Mouse (Mus musculus): ENCODE measurements at regions not wholly inside any gene's neighbourhood (a gene's known extent, or its start where the extent isn't known, plus 50 kb on each side); places are given as distances from the start of the nearest gene placed in this dataset.

DNA sequence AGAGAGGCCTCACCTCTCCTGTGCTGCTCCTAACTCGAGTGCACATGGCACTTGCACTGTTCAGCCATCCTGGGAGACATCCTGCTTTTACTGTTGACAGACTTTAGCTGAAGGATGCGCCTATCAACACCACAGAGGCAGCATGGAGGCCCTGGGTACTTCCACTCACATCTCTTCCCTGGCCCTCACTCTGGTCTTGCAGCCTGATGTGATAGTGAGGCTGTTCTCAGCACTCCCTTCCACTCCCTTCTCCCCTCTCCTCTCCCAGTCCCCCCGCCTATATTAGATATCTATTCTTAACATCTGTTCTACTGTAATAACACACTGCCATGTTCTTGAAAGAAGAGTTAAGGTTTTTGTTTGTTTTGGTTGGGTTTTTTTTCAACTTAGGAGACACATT is 50.2 kb upstream of the Bod1 start:
- DNase-seq (ENCODE audit: low spot score in 2 of 2) = no peak

DNA sequence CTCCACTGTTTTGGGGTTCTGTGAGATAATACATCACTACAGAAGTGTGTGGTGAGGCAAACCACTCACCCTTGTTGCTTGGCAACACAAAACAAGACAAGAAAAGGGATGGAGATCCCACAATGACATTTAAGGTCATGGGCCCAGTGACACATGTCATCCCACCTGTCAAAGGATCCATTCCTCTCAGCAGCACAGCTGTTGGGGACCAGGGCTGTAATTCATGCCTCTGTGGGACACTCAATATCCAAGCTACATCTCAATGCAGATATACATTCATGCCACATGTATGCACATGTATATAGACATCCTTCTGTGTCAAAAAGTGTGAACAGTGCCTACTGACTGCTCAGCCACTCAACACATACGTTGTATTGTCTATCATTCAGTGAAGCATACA is 52.8 kb upstream of the Bod1 start:
- DNase-seq (ENCODE audit: low spot score in 2 of 2) = no peak

DNA sequence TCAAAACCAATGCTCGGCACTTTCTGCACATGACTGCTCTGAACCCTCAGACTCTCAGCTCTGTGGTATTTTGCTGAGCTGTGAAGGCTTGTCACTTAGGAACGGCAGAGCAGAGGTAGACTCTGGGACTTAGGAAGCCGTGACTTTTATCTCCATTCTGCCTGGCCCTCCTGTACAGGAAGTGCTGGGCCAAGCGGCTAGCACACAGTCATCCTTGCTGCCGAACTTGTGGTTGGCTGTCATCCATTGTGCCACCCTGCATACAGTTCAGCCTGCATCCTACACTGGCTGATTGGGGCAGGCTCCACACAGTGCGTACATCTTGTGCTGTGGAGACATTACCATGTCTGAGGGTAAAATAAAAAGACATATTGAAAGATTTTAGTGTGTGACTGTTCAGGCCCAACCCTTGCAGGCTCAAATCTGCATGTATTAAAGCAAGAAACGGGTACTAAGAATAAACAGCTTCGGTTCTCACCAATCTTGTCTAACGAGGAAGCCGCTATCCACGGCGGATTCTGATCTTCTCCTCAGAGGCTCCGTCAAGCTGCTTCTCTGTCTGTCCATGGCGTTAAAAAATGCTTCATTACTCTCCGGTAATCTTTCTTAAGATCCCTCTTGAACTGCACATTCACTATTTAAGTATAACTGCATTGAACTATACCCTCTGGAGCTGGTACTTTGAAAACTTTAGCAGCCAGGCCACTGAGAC is 54.4 kb upstream of the Bod1 start:
- no peak for DNase-seq (ENCODE audit: low spot score in 2 of 2)

DNA sequence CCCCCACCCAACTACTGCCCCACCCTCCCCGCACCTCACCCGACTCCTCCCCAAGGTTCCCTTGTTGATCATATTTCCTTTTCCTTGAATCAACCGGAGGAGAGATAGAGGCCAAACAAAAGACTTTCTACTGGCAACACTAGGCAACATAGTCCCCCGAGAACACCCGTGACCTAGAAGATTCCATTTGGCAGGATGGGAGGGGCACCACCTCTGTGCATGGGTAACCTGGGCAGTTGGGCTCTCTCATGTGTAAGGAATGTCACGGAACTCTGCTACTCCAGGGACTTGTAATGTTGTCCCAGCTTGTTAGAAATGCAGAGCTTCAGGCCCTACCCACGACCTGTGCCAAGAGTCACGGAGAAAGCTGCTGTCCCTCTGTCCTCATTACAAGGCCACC is 55.6 kb upstream of the Bod1 start:
- no peak for DNase-seq (ENCODE audit: low spot score in 2 of 2)

DNA sequence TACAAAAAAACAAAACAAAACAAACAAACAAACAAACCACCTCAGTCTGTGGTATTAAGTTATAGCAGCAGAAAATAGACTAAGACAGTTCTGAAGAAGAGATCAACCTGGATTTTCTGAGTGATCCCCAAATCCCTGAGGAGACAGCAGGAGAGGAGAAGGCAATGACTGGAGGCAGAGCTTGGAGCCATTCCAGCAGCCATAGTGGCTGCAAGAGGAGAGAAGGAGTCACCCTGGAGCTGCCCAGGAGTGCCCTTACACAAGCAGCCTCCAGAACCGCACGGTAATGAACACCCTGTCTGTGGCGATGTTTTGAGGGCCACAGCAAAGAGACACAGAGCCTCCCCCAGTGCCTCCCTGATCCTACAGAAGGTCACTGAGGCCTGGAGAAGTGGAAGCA is 58.0 kb upstream of the Bod1 start:
- DNase-seq (ENCODE audit: low spot score in 2 of 2) = no peak

DNA sequence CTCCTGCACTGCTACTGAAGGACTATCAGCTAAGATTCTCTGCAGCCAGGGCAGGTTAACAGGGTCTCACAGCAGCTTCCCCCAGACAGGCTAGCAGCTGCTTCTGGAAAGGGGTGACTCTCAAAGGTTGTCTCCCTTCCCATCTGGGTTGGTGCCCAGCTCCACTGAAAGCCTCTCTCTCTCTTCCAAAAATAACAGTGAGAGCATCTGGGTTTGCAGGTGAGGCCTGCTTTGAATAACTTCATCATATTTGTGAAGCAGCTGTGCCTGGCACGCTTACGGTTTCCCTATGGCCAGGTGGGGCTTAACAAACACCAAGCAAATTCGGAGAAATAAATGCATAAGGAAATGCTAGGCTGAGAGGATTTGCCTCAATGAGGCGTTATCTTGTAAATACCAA is 58.5 kb upstream of the Bod1 start:
- no peak for DNase-seq (ENCODE audit: low spot score in 2 of 2)

DNA sequence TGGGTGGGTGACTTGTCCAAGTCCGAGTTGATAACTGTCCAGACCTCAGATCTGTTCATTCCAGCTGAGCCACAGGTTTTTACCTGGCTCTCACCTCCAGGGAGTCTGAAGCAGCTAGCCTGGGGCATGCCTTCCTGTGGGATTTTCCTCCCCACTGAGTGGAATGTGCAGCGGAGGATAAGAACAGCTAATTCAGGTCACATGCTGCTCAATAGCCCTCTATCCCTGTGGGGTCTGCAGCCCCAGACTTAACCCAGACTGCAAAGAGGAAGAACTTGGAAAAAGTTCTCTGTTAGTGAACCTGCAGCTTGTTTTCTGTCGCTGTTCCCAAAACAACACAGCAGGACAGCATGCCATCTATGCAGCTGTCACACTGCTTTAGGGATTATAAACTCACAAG is 59.0 kb upstream of the Bod1 start:
- DNase-seq (ENCODE audit: low spot score in 2 of 2) = no peak

DNA sequence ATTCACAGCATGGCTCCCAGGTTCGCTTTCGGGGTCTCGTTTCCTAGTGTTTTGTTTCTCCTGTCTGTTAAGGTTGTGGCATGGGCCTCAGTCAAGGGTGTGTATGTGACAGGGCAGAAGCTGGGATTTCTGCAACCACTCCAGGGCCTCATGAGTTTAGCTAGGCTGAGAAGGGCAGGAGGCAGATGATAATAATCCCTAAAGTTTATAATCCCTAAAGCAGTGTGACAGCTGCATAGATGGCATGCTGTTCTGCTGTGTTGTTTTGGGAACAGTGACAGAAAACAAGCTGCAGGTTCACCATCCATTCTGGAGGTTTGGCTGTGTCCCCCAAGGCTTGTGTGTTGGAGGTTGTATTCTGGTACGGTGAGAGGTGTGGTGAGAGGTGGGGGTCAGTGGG is 59.8 kb upstream of the Bod1 start:
- no peak for DNase-seq (ENCODE audit: low spot score in 2 of 2)

DNA sequence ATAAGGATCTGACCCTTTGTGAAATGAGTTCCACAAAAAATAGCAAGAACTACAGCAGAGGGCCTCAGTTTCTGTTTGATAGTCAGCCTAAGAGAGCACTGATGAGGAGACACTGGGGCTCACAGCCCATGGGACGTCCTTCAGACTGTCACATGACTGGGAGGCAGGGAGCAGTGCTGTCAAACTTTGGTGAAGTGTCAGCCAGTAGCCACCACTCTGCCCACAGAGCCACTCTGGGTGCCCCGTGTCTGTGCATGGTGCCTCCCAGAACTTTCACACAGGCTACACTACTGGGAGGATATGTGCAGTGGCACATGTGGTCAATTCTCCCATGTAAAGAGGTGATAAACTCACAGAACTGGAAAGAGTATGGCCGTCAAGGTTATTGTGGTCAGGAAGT is 60.7 kb upstream of the Bod1 start:
- no peak for DNase-seq (ENCODE audit: low spot score in 2 of 2)

DNA sequence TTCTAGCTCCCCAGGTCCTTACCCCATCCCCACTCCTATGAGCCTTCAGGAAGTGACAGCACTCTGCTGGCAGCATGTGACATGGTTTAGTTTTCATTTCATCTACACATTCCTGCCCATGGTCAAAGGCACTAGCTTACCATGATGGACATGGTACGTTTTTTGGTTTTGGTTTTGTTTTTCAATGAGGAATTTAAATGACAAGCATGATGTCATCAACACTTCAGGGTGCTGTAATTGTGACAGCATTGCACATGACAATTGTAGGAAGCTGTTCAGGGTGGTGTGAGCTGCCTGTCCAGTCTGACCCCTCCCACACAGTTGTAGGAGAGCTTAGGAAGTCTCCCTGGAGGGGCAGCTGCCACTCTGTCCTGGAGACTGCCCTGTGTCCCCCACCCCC is 61.3 kb upstream of the Bod1 start:
- no peak for DNase-seq (ENCODE audit: low spot score in 2 of 2)

DNA sequence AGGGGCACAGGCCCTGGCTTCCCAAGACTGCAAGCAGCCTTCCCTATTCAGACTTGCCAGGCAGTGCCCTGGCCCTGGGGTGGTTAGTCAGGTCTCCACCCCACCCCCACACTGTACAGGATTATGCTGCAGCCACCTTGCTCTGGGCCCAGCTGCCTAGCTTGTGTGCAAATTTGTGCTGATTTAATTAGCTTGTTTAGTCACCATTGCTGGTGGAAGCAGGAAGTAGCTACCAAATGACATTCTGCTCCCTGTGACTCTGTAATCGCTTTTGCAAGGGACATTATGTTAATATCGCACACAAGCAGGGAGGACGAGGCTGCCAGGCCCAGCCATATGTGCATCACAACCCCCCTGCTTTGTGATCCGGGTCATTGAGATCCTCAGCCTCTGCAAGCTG is 62.4 kb upstream of the Bod1 start:
- no peak for DNase-seq (ENCODE audit: low spot score in 2 of 2)

DNA sequence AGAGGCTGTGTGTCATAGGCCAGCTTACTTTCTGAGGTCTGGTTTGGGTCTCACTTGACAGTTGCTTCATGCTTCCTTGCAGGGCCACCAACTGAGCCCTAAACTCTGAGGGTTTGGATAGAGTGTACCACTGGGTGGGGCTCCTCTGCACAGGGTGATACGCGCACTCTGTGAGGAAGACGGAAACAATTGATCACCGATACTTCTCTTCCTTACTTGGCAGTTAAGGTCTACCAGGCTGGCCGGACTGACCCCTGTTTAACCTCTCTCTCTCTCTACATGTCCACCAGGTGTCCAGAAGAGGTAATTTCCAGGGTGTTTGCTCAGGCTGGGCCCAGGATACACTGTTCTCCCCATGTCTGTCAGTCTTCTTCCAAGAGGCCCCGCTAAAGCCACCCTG is 63.6 kb upstream of the Bod1 start:
- no peak for DNase-seq (ENCODE audit: low spot score in 2 of 2)

DNA sequence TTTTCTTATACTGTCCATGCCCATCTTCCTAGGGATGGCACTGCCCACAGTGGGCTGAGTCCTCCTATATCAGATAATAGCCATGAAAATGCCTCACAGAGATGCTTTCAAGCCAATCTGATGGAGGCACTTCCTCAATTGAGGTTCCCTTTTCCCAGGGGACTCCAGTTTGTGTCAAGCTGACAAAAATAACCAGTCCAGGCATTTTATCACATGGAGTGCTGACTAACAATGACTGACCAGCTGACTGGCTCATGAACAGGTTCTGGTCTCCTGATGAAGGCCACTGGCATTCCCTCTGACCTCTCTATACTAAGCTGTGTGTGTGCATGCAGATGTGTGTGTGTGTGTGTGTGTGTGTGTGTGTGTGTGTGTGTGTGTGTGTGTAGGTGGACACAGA is 64.4 kb upstream of the Bod1 start:
- no peak for DNase-seq (ENCODE audit: low spot score in 2 of 2)

DNA sequence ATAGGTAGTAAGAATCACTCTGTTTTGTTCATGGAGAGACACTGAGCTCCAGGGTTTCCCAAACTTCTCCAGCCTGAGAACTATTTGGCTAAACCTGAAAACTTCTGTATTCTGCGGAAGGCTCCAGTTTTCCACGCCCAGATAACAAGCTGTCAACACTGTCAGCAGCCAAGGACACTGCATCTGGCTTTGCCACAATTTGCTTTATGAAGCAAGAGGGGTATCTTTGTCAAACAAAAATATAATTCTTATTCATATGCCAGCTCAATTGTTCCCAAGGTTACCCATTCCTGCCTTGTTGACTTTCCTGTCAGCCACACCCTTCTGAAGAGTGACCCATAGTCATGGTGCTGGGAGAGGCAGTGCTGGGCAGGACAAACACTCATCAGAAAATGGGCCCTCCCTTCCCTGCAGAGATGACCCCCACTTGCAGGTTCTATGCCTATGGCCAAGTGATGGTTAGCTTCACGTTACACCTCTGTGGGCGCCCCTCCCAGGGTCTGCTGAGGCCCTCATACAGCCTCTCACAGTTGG is 64.9 kb upstream of the Bod1 start:
- no peak for DNase-seq (ENCODE audit: low spot score in 2 of 2)

DNA sequence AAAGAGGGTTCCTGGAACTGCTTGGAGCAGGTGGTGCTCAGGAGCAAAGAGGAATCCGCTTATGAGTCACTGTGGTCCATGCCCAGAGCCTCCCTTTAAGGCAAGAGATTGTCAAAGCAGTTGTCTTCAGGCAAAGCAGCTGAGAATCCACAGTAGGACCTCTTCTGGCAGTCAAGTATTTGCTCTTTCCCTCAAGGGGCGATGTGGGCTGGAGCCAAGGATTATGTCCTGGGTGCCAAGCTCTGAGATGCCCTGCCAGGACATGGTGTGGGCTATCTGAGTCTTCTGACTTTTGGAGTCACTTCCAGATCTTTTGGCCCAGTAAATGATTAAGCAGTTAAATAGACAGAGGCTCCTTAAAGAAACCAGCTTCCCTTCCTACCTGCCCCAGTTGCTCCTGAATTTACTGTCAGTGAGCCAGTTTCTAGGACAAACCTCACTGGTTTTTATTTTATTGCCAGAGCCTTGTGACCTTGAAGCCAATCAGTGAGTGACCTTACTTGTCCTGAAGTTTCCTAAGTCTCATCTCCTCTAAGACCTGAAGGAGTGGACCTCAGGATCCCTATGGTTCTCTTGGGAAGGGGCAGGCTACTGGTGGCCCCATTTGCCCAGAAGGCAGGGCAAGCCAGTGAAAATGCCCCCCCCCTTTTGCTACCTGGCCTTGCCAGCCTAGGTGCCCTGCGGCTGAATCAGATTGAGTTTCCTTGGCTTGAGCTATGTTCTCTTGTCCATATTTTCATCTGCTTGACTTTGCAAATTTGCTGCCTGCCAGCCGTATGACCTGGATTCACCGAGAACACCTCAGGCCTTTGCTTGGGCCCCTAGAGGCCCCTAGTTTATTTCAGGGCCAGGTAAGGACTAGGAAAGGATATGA is 66.7 kb upstream of the Bod1 start:
- DNase-seq (ENCODE audit: low spot score in 2 of 2) = no peak

DNA sequence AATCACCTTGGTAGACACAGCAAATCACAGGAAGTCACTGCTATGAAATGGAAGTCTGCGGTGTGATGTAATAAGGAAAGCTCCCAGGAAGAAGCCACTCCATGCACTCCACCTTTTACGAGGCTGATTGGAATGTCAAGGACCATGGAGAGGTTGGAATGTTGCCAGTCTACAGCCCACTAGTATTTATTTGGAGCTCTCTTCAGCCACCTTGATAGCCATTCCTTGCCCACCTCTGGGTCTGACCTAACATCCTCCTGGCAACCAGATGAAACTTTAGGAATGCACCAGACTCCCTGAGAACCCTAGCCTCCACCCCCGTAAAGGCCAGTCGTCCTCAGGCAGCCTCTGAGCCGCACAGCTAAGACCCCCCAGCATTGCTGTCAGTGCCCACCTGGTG is 68.7 kb upstream of the Bod1 start:
- no peak for DNase-seq (ENCODE audit: low spot score in 2 of 2)

DNA sequence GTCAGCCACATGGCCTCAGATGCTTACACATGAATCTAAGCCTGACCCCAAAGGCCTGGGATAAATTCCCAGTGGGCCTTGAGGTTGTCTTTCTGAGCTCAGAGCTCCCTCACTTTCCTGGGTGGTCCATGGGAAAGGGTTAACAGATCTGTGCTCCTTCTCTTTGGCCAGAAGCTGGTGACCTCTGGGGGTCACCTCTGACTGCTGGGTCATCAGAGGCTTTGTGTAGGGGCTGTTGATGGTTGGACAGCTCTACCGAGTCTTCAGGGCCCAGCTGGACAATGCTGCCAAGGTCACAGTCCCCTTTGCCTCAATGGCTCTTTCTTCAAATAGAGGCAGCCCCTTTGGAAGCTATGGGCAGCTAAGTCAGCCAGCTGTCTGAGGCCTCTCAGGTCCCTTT is 70.5 kb upstream of the Bod1 start:
- DNase-seq (ENCODE audit: low spot score in 2 of 2) = no peak

DNA sequence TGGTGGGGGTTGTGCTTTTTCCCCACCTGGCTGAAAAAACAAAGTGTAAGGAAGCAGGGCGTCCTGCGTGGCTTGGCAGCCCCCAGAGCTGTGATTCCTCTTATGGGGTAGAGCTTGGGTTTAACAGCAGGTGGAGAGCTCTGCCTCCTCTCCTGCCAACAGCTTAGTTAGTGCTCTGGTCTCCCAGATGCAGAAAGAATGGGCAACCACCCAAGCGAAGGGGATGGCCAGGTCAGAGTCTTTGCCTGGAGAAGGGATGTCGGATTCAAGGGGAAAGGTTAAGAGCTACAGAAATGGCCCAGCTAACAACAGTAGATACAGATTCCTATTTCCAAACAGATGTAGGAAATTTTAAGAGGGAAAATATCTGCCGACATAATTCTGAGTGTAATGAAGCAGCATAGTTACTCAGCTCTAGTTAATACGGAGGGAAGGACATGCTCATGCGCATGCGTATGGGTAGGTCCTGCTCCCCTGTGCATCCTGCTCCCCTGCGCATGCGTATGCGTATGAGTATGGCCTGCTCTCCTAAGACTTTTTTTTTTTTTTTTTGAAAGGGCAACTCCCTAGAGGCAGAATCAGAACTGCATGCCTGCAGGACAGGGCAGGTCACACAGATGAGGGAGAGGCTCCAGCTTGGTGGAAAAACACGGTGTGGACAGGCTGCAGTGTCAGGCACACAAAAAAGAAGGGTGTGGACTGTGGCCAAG is 72.5 kb upstream of the Bod1 start:
- no peak for DNase-seq (ENCODE audit: low spot score in 2 of 2)

DNA sequence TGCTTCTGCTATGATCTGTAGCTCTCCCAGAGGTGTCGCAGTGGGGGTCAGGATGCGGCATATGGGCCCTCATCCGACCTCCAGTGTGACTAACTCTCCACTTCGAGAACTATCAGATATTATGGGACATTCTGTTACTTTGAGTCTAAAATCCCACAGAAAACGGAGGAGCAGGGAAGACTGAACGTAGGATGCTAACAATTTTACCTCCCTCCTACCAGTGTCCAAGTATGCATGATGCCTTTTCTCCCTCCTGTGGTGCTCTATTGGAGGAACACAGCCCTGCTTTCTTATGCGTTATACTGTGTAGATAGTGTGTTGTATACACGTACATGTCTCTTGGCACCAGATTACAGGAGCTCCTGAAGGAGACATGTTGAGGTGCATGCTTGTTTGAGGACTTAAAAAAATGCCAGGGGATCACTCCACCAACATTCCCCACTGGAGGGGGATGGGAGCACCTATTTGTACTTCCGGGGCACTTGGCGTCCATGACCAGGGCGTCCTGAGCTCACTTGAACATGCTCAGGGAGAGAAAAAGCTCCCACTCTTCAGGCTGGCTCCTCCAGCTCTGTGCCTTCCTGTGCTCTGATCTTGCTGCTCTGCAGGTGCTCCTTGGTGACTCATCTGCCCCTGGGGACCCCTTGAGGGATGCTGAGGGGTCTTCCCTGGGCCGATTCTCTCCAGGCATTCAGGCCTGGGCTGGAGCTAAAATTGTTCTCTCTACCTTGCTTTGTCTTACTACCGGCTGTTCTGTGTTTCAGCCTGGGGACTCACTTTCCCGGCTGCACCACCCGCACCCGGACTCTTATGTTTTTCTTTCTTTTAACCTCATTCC is 73.6 kb upstream of the Bod1 start:
- DNase-seq (ENCODE audit: low spot score in 2 of 2) = no peak

DNA sequence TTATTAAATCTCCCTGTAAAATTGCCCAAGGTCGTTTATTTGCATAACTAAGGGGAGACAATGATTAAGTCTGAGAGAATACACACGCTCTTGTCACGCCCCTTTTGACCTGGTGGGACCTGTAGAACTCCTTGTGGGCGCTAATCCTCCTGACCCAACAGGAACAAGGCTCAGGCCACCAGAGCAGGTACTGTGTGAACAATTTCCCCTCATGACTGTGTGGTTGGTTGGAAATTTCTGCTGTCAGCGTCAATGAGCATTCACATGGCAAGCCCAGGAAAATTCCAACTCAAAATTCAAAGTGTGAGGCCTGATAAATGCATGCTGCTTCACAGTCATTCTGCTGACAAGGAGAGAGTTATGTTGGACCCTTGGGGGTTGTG is 74.2 kb upstream of the Bod1 start:
- no peak for DNase-seq (ENCODE audit: low spot score in 2 of 2)

DNA sequence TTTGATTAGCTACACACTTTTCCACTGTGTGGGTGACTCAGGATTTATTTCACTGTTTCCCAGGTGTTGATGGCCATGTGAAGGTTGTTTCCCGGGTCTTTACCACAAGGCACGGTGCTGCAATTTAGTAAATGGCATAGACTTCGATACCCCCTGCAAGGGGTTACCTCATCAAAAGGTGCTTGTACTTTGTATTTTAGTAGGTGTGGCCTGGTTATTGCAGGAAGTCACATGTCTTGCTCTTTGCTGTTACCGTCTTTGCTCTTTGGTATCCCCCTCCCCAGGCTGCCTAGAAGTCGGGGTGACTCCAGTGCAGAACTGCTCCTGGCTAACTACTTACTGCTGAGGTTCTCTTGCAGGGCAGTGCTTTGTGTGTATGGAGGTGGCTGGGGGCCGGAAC is 74.8 kb upstream of the Bod1 start:
- DNase-seq (ENCODE audit: low spot score in 2 of 2) = no peak

DNA sequence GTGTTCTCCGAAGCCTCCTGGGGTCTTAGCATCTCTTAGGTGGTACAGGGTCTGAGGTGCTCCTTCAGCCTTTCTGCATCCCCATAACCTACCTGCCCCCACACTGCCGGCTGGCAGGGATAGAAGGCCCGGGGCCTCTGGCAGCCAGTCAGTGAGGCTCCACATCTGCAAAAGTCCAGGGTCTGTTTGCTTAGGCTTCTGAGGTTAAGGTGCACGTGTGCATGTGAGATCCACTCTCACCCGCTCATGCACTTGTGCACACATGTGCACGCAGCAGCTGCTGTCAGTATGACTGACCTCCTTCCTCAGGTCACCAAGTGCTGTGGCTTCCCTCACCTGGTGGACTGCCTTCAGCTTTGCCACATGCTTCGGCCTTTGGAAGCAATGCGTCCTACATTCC is 75.3 kb upstream of the Bod1 start:
- DNase-seq (ENCODE audit: low spot score in 2 of 2) = no peak

Data from frontal cortex, postnatal 14 days (tissue).